Mouse (Mus musculus) kidney, adult 8-10 months (tissue): ENCODE data around the gene Uqcr10.

Experiments used
- DNase-seq, 2 experiments: peaks; one replicate each; pipeline ENCODE4 v3.0.0; 2022

Gene Uqcr10

DNA sequence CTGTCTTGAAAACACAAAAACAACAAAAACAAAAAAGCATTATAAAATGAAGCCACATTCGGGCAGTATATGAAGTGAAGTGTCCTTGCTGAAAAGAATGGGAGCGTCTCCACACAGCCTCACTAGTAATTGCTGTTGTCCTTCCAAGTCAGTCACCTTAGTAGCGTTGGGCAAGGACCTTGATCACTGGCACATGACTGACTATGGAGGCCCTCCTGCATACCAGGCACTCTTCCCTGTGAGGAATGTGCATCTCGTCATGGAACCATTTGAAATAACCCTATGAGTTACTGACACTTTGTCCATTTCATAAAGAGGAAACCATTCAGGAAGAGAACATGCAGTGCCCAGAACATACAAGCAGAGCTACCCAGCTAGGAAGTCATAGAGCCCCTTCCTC, 32.4 kb downstream of the Uqcr10 start:
- DNase-seq = no peak

DNA sequence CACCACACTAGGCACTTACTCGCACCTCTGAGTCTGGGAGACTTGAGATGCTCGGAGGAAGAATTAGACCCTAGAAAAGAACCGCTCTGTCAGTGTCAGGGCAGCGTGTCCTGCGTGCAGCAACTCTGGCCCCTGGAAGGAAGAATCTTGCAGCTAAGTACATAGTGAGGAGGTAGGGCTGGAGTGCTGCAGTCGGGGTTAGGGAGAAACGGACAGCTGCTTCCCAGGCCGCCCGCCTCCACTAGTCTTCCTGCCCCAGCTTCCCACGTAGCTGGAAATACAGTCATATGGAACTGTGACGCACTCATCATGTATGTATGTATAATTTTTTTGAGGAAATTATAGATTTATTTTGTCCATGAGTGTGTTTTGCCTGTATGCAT, 41.7 kb downstream of the Uqcr10 start:
- no peak for DNase-seq

GRCm38 (mm10) chr11:4661871-4662495, 42.2 kb downstream of the Uqcr10 start:
- no peak for DNase-seq

- DNase-seq = peak; percentile 29 to 55
Observed at GRCm38 (mm10) chr11:4661324-4661723, 42.8 kb downstream of the Uqcr10 start.

DNA sequence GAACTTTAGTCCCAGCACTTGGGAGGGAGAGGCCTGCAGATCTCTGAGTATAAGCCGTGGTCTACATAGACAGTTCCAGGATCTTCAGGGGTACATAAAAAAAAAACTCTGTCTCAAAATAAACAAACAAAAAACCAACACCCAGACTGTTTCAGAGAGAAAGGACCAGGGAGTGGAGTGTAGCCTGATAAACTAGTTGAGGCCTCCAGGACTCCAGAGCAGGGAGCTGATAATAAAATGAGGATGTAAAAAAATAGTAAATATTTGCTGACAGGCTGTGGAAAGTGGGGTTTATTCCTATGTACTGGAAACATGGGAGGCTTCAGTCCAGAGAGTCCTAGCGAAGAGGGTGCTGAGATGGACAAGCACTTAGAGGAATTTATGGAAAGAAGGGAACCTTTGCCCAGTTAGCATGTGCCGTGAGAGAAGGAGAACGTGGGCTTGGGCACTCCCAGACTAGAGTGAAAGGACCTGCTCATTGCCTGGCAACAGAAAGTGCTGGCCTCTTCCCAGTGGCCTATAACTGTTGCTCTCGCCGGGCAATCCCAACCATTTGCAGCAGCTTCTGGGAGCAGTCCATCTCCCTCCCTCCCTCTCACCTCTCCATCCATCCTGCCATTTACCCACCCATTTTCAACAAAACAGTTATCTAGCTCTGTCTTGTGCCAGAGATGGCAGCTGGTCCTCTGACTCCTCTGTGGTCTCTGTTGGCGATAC, 43.7 kb downstream of the Uqcr10 start:
- peak in 1 of 2 experiments; percentile 5 for DNase-seq

- no peak for DNase-seq
Observed at GRCm38 (mm10) chr11:4659818-4660217, 44.3 kb downstream of the Uqcr10 start.
